Mouse (Mus musculus) heart, embryonic 13.5 days (tissue): ENCODE measurements around the gene Stbd1. TPM values are rescaled to one million over a fixed set of nuclear protein-coding genes. Genes with fewer than 3 reads are reported as not detected.

ENCODE experiments used
- ATAC-seq: fragments of 200-750 bp; cut with Nextera tagmentation; 2 replicates; pipeline ENCODE4 v1.8.0; 2017; ENCODE audit warnings: moderate TSS enrichment; ENCODE audit not compliant: insufficient number of reproducible peaks, low FRiP score, low TSS enrichment; ENCODE audit errors: extremely low read depth
- H3K27ac ChIP-seq: fragments of 300-500 bp; sonication (generic); replicated peaks from 2 replicates; pipeline ENCODE4 v1.5.1; 2015; ENCODE audit warnings: moderate library complexity, mild to moderate bottlenecking, inconsistent platforms
- H3K27me3 ChIP-seq: fragments of 300-500 bp; sonication (generic); replicated peaks from 2 replicates; pipeline ENCODE4 v1.6.1; 2015; ENCODE audit warnings: mild to moderate bottlenecking, inconsistent platforms
- H3K36me3 ChIP-seq: fragments of 300-500 bp; sonication (generic); 2 replicates; pipeline ENCODE4 v1.6.1; 2015; ENCODE audit warnings: mild to moderate bottlenecking, inconsistent platforms
- H3K4me1 ChIP-seq: fragments of 300-500 bp; sonication (generic); 2 replicates; pipeline ENCODE4 v1.6.1; 2015; ENCODE audit warnings: inconsistent platforms
- H3K4me2 ChIP-seq: fragments of 300-500 bp; sonication (generic); 2 replicates; pipeline ENCODE4 v1.6.1; 2015; ENCODE audit warnings: inconsistent platforms, mild to moderate bottlenecking, moderate library complexity
- H3K4me3 ChIP-seq: fragments of 300-500 bp; sonication (generic); 2 replicates; pipeline ENCODE4 v1.5.1; 2015; ENCODE audit warnings: moderate library complexity, mild to moderate bottlenecking, inconsistent platforms
- H3K9ac ChIP-seq: fragments of 300-500 bp; sonication (generic); 2 replicates; pipeline ENCODE4 v1.6.1; 2015; ENCODE audit warnings: inconsistent platforms, mild to moderate bottlenecking, moderate library complexity
- H3K9me3 ChIP-seq: fragments of 300-500 bp; sonication (generic); 2 replicates; pipeline ENCODE4 v1.6.1; 2016; ENCODE audit warnings: inconsistent platforms
- whole genome bisulfite sequencing: fragments of 180-500 bp; shearing (Covaris S2); methylation state at CpG from one replicate; pipeline ENCODE4 v1.1.7; 2015; ENCODE audit warnings: mixed read lengths; 5-methylcytosine and 5-hydroxymethylcytosine counted together
- polyA plus RNA-seq: library from polyadenylated mRNA; unstranded; fragments of >200 nt; fragmentation: Nextera tagmentation; extraction: Ambion mirVana; gene quantifications from 2 replicates; pipeline ENCODE4 v1.2.1, GENCODE M21; 2015

Gene Stbd1
- polyA plus RNA-seq, 1 experiment from 2014 or later = 77.8 TPM

DNA sequence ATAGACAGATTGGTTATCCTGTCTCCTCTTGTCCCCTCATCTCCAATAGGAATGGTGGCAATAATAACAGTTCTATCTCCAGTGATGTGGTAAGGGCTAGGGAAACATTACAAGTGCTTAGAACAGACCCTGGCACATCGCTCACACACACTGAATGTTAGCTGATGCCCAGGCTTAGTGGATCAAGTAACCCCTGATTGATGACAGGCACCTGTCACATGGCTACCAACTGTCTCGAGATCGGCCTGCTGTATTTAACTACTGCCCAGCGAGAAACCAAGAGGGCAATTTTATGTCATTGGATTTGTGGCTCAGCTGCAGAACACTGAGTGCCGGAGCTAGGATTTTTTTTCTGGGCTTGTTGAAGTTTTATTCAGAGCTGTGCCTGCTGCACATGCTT is 7.8 kb upstream of the Stbd1 start:
- Histone ChIP-seq H3K4me2 (no peak overlapping the region), H3K27me3 (peaks cover 4% of the 10 kb centered on the region; the same call in 1 of the 2 replicates), H3K9me3 (no peaks in the 10 kb centered on the region), H3K27ac (no peak overlapping the region), H3K9ac (no peak overlapping the region), H3K36me3 (no peaks in the 10 kb centered on the region), H3K4me1 (no peaks in the 10 kb centered on the region), H3K4me3 (no peak overlapping the region)
- ATAC-seq = no peak
- 62% methylated on average over 5 of the region's 5 CpGs for WGBS

DNA sequence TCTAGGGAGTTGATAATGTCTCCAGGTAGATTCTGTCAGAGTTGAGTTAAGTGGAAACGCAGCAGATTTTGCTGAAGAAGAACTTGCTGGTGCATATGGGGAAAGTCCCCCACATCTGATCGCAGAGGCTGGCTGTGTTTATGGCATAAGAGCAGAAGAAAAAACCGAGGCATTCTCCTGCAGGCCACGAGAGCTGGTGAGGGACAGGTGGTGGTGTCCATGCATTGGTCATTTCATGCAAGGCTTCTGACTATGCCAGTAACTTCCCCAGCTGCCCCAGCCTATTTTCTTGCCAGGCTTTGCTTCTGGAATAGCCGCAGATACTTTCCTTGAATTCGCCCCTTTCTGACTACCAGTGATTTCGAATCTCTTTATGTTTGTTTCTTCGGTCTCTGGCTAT is 6.0 kb upstream of the Stbd1 start:
- H3K4me1 ChIP-seq = no peaks in the 10 kb centered on the region

DNA sequence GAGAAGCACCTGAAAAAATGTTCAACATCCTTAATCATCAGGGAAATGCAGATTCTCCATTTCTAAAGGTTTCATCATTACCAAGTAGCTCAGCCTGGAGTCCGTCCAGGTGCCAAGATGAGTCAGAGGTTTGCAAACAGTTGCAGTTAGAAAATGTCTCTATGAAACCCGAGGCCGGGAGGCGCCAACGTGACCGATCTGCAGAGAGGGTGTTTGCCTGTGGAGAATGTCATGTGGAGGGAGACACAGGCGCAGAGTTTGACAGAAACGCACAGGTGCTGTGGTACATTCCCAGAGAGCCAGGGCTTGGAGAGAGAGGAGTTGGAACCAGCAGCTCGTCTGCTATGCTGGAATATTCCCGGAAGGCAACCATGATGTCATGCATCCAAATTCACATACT is 3.8 kb upstream of the Stbd1 start:
- H3K4me2 ChIP-seq = no peak overlapping the region
- peaks cover 3% of the 10 kb centered on the region for H3K4me1 ChIP-seq
- ATAC-seq = no peak
- no peaks in the 10 kb centered on the region for H3K36me3 ChIP-seq
- H3K9me3 ChIP-seq = no peaks in the 10 kb centered on the region
- WGBS = 66% methylated on average over 10 of the region's 10 CpGs
- no peak overlapping the region for H3K27ac ChIP-seq
- no peak overlapping the region for H3K9ac ChIP-seq
- H3K4me3 ChIP-seq = no peak overlapping the region
- H3K27me3 ChIP-seq = peaks cover 15% of the 10 kb centered on the region; the same call in 1 of the 2 replicates

More for the DNA sequence above, 6.0 kb upstream of the Stbd1 start:
- Histone ChIP-seq H3K9ac (no peak overlapping the region), H3K4me3 (no peak overlapping the region), H3K27ac (no peak overlapping the region), H3K4me2 (no peak overlapping the region), H3K9me3 (no peaks in the 10 kb centered on the region), H3K36me3 (no peaks in the 10 kb centered on the region), H3K27me3 (peaks cover 13% of the 10 kb centered on the region; the same call in 1 of the 2 replicates)
- ATAC-seq = no peak
- WGBS = 84% methylated on average over 8 of the region's 8 CpGs

DNA sequence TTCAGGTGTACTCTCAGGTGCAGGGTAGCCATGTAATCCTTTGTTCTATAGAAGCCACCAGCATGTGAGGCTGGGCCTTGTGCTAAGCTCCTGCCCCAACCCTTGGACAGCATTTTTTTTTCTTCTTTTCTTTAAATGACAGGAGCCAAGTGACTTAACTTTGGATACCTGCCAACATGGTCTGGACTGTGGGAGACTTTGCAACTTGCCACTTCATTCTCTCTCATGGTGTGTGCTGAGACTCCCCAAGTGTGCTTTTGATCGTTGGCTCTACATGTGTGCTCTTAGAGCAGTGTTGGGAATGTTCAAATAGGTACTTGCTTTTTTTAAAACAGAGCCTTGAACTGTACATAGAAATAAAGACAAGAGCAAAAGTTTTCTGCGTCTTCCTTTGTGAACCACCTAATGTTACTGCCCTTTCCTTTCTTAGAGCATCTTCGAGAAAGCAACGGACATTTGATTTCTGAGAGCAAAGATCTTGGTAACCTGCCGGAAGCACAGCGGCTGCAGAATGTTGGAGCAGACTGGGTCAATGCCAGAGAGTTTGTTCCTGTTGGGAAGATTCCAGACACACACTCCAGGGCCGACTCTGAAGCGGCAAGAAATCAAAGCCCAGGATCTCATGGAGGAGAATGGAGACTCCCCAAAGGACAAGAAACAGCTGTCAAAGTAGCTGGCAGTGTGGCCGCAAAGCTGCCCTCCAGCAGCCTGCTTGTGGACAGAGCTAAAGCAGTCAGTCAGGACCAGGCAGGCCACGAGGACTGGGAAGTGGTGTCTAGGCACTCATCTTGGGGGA is 1.8 kb downstream of the Stbd1 start:
- peak overlapping the region; percentile 79 for H3K4me2 ChIP-seq

DNA sequence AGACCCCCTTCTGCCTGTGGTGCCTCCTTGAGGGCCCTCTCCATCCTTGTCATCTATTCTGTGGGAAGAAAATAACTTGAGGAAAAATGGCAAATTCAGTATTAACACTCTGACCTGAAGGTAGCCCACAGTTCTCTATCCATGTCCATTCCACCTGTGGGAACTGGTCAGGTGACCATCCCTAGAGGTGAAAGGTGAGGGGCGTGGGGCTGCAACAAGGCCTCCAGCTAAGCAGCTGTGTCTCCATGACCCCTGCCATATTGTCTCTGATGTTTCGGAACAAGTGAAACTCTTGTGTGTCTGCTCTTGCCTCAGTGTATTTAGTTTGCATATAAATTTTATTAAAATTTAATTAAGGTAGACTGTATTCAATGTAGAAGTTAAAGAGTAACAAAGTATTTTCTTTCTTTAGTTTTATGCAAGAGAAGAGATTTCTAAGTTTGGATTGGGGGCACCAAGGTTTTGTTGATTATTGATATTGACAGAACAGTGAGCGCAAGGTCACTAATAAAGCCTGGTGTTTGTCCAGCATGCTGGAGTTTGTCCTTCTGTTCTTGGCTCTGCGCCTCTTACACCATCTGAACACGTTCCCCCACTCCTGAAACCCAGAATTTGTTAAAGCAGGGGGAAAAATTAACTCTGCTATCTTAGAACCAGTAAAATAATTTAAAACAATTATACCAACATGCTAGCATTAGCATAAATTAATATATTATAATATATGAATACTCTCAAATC is 4.8 kb downstream of the Stbd1 start:
- Histone ChIP-seq H3K4me3 (no peak overlapping the region), H3K27ac (no peak overlapping the region), H3K27me3 (no peaks in the 10 kb centered on the region), H3K36me3 (peaks cover 19% of the 10 kb centered on the region), H3K4me1 (peaks cover 22% of the 10 kb centered on the region), H3K9me3 (no peaks in the 10 kb centered on the region), H3K9ac (no peak overlapping the region), H3K4me2 (no peak overlapping the region)
- no peak for ATAC-seq
- WGBS = 83% methylated on average over 5 of the region's 5 CpGs

More for the DNA sequence above, 1.8 kb downstream of the Stbd1 start:
- peaks cover 13% of the 10 kb centered on the region; the same call in 1 of the 2 replicates for H3K27me3 ChIP-seq
- peak overlapping the region; percentile 88 for H3K27ac ChIP-seq
- peak overlapping the region; percentile 82 for H3K4me3 ChIP-seq
- no peak for ATAC-seq
- peaks cover 22% of the 10 kb centered on the region for H3K4me1 ChIP-seq
- peak overlapping the region; percentile 94 for H3K9ac ChIP-seq
- WGBS = 43% methylated on average over 10 of the region's 10 CpGs
- H3K9me3 ChIP-seq = no peaks in the 10 kb centered on the region
- peaks cover 19% of the 10 kb centered on the region for H3K36me3 ChIP-seq

DNA sequence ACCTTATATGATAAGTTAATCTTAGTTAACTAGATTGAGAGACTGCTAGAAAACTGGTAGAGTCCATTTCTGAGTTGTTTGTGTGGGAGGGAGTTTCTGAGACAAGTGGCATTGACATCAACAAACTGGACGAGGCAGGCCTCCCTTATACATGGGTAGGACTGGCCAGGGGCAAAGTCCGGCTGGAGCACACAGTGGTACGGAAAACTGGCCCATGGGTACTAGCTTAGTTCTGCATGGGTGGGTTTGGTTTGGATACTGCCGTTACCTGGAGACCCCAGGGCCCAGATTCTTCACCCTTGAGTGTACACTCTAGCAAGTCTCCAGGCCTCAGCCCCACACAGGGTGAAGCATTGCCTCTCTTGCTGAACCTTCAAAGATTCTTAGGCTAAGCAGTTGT is 9.9 kb downstream of the Stbd1 start:
- no peak for ATAC-seq
- WGBS = 81% methylated on average over 4 of the region's 4 CpGs
- no peaks in the 10 kb centered on the region for H3K4me1 ChIP-seq

DNA sequence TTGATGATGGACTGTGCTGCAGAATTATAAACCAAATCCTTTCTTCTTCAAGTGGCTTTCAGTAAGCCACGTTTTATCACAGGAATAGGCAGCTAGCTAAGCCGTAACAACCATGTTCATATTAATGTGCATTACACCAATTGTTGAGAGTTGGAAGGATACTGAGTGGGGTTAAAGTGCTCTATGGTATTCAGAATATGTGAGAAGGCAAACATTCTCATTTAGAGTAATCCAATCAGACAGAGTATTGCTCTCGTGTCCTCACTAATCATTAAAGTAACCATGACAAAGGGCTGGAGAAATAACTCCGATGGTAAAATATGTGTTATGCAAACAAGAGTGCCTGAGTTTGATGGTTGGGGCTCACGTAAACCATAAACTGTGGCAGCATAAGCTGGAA is 19.0 kb downstream of the Stbd1 start:
- Histone ChIP-seq H3K36me3 (0 out of 2 replicates have a peak, but pooled peaks cover 3% of the 10 kb centered on the region), H3K9ac (no peak overlapping the region), H3K27ac (no peak overlapping the region), H3K9me3 (no peaks in the 10 kb centered on the region), H3K4me2 (no peak overlapping the region), H3K4me3 (no peak overlapping the region), H3K4me1 (no peaks in the 10 kb centered on the region), H3K27me3 (no peaks in the 10 kb centered on the region)
- WGBS = 78% methylated on average over 5 of the region's 5 CpGs
- no peak for ATAC-seq

More for the DNA sequence above, 9.9 kb downstream of the Stbd1 start:
- Histone ChIP-seq H3K9ac (no peak overlapping the region), H3K27ac (no peak overlapping the region), H3K4me2 (no peak overlapping the region), H3K4me3 (no peak overlapping the region), H3K36me3 (no peaks in the 10 kb centered on the region), H3K27me3 (no peaks in the 10 kb centered on the region), H3K9me3 (no peaks in the 10 kb centered on the region)

DNA sequence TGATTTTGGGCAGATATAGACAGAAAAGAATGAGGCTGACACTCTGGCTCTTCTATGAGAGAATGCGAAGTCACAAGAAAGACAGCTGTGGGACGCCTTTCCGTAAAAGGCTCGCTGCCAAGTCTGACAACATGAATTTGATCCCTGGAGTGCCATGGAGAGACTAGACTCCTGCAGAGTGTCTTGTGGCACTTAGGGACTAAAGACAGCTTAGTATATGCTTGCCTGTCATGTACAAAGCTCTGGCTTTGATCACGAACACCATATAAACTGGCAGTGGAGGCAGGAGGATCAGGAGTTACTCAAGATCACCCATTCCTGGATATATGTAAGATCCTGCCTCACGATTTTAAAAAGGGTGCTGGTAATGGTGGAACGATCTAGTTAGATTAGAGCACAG is 25.1 kb downstream of the Stbd1 start:
- peak; percentile 72; the same call in 1 of the 2 replicates for ATAC-seq
- no peak overlapping the region for H3K4me3 ChIP-seq
- no peaks in the 10 kb centered on the region for H3K9me3 ChIP-seq
- no peak overlapping the region for H3K9ac ChIP-seq
- H3K27ac ChIP-seq = peak overlapping the region; percentile 88
- H3K4me2 ChIP-seq = peak overlapping the region; percentile 29
- H3K27me3 ChIP-seq = no peaks in the 10 kb centered on the region
- H3K4me1 ChIP-seq = peaks cover 13% of the 10 kb centered on the region
- 0 out of 2 replicates have a peak, but pooled peaks cover 3% of the 10 kb centered on the region for H3K36me3 ChIP-seq
- WGBS = 25% methylated on average over 7 of the region's 7 CpGs

DNA sequence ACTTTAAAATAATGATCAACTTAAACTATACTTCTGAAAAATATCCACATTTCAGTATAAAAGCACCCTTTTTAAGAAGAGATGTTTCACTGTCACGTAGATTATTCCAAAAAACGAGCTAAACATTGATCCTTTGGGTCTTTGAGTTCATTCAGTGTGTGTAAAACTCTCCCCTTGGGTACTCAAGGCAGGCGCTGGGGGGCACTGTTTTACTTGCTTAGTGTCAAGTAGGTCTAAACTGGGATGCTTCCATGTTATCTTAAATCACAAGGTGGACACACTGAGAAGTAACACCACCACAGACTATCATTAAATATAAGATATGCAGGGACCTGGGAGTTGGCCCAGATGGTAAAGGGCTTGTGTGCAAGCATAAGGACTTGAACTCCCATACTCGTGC is 30.7 kb downstream of the Stbd1 start:
- WGBS = 60% methylated on average over 4 of the region's 4 CpGs
- Histone ChIP-seq H3K9me3 (no peaks in the 10 kb centered on the region), H3K27me3 (no peaks in the 10 kb centered on the region), H3K9ac (no peak overlapping the region), H3K4me1 (peaks cover 8% of the 10 kb centered on the region), H3K27ac (no peak overlapping the region), H3K36me3 (no peaks in the 10 kb centered on the region), H3K4me2 (no peak overlapping the region), H3K4me3 (no peak overlapping the region)
- no peak for ATAC-seq

DNA sequence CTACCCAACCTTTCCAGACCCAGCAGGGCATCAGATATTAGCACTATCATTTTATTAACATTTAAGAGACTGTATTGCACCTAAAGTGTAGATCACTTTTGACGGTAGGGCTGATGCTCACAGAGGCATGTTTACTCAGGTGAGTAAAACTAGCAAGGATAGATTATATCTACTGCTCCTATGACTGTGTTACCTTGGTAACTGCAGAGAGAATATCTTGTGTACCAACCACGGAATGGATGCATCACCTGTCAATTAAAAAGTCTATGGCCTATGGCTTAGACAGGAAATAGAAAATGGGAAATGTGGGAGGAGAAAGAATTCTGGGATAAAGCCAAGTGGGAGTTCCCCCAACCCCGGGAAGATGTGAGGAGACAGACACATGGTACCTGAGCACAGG is 32.1 kb downstream of the Stbd1 start:
- H3K27me3 ChIP-seq = no peaks in the 10 kb centered on the region

DNA sequence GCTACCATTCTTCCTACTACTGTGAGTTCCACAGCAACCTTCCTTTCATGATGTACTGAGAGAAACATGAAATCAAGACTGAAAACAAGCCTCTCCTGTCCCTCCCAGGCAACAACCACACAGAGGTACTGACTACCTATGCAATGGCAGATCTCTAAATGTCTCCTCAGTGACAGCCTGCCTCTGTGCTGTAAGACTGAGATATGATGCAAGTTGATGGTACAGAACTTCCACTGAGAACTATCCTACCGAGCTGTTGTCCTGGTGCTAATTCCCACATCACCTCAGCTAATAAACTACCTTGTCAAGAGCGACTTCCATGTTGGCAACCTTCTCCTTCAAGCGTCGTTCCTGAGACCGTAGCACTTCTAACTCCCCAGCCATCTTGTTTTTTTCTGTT is 33.0 kb downstream of the Stbd1 start:
- Histone ChIP-seq H3K27me3 (no peaks in the 10 kb centered on the region), H3K27ac (no peak overlapping the region), H3K4me2 (no peak overlapping the region), H3K9ac (no peak overlapping the region), H3K4me3 (no peak overlapping the region), H3K9me3 (no peaks in the 10 kb centered on the region), H3K36me3 (no peaks in the 10 kb centered on the region), H3K4me1 (no peaks in the 10 kb centered on the region)
- 70% methylated on average over 5 of the region's 5 CpGs for WGBS
- no peak for ATAC-seq

More for the DNA sequence above, 32.1 kb downstream of the Stbd1 start:
- Histone ChIP-seq H3K27ac (no peak overlapping the region), H3K9ac (no peak overlapping the region), H3K36me3 (no peaks in the 10 kb centered on the region), H3K4me1 (no peaks in the 10 kb centered on the region), H3K4me2 (no peak overlapping the region), H3K4me3 (no peak overlapping the region), H3K9me3 (no peaks in the 10 kb centered on the region)
- no peak for ATAC-seq
- WGBS = 68% methylated on average over 3 of the region's 3 CpGs
